Mouse (Mus musculus) myocyte (in vitro differentiated cells): ENCODE data around the gene Gcnt3.

Experiments used
- E2F4 ChIP-seq: IDR thresholded peaks from one replicate; pipeline ENCODE4 v1.6.1; 2011; ENCODE audit warnings: mild to moderate bottlenecking, control low read depth, moderate library complexity; ENCODE audit not compliant: insufficient read depth
- MAX ChIP-seq: IDR thresholded peaks from one replicate; pipeline ENCODE4 v1.6.1; 2011; ENCODE audit warnings: low read depth, mild to moderate bottlenecking, control low read depth
- MYOD1 ChIP-seq, 3 experiments: IDR thresholded peaks; one replicate each; pipeline ENCODE4 v1.6.1; 2011; ENCODE audit warnings: control low read depth in 2 of 3, low read depth in 2 of 3, mild to moderate bottlenecking in 2 of 3, moderate library complexity in 1 of 3; ENCODE audit not compliant: insufficient read length in 2 of 3, control insufficient read depth in 1 of 3
- MYOG ChIP-seq, 3 experiments: IDR thresholded peaks; one replicate each; pipeline ENCODE4 v1.6.1; 2011; ENCODE audit warnings: control low read depth in 2 of 3, low read depth in 2 of 3, mild to moderate bottlenecking in 2 of 3; ENCODE audit not compliant: insufficient read length in 2 of 3, control insufficient read depth in 1 of 3, insufficient read depth in 1 of 3
- POLR2A ChIP-seq: IDR thresholded peaks from one replicate; pipeline ENCODE4 v1.6.1; 2011; ENCODE audit warnings: low read depth, mild to moderate bottlenecking, control low read depth, moderate library complexity; ENCODE audit not compliant: insufficient read length
- POLR2AphosphoS2 ChIP-seq: IDR thresholded peaks from one replicate; pipeline ENCODE4 v1.6.1; 2011; ENCODE audit warnings: low read depth, control low read depth; ENCODE audit not compliant: insufficient read length
- TCF12 ChIP-seq: IDR thresholded peaks from one replicate; pipeline ENCODE4 v1.6.1; 2011; ENCODE audit warnings: mild to moderate bottlenecking, control low read depth; ENCODE audit not compliant: poor library complexity, insufficient read depth, severe bottlenecking
- USF1 ChIP-seq: IDR thresholded peaks from one replicate; pipeline ENCODE4 v1.6.1; 2011; ENCODE audit warnings: low read depth, mild to moderate bottlenecking, control low read depth, moderate library complexity

DNA sequence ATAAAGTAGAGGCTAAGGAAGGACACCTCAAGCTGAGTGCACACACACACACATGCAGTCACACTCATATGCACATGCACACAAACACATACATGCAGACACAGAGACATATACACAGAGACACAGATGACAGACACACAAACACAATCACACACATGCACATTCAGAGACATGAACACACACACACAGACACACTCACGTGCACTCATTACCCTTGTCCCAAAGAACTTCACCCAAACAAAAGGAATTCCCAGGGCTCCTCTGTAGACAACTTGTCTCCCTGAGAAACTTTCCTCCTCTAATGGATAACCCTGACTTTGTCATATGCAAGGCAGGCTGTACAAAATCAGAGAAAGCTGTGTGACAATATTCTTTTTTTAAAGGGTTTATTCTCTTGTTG lies 52.4 kb downstream of the Gcnt3 start:
- no peak for TF ChIP-seq E2F4
- TF ChIP-seq POLR2A = no peak
- TF ChIP-seq MAX = no peak
- TF ChIP-seq MYOG (IDR thresholded peaks at IDR 0.05; ENCODE audit: control insufficient read depth in 1 of 3, insufficient read depth in 1 of 3, insufficient read length in 2 of 3, low read depth in 2 of 3) = no peak
- no peak for TF ChIP-seq TCF12
- no peak for TF ChIP-seq MYOD1 (IDR thresholded peaks at IDR 0.05; ENCODE audit: control insufficient read depth in 1 of 3, insufficient read length in 2 of 3, low read depth in 2 of 3)
- TF ChIP-seq POLR2AphosphoS2 = no peak
- no peak for TF ChIP-seq USF1
